Mouse (Mus musculus) layer of hippocampus, adult 2 months (tissue): Measurements from ENCODE around the gene Gngt2. TPM values are rescaled to one million over a fixed set of nuclear protein-coding genes. Genes with fewer than 3 reads are reported as not detected.
A peak's percentile ranks its signal among the peaks of the same experiment; 100 is the strongest.

Experiments
- DNase-seq, 2 experiments: peaks; one replicate each; pipeline ENCODE4 v3.0.0; 2022; ENCODE audit warnings: low spot score in 2 of 2
- H3K27ac ChIP-seq: fragments of 200-600 bp; 2 replicates; pipeline ENCODE4 v1.8.1; 2022
- H3K4me3 ChIP-seq: fragments of 200-600 bp; 2 replicates; pipeline ENCODE4 v1.8.1; 2022; ENCODE audit warnings: mild to moderate bottlenecking
- CTCF ChIP-seq: fragments of 200-600 bp; conservative IDR thresholded peaks from 2 replicates; pipeline ENCODE4 v1.8.1; 2022; ENCODE audit warnings: antibody characterized with exemption, mild to moderate bottlenecking, moderate library complexity
- total RNA-seq, 2 experiments: library from RNA; stranded (reverse); gene quantifications; 2 replicates each; pipeline ENCODE4 v1.2.3; 2021

The Gngt2 gene
- total RNA-seq, 2 experiments from 2014 or later, result 2.6 to 4.5 TPM

- no peak overlapping the region for H3K4me3 ChIP-seq
- TF ChIP-seq CTCF, result no peak
- H3K27ac ChIP-seq, result no peak overlapping the region
- no peak for DNase-seq
These were observed 22.9 kb upstream of the Gngt2 start for GRCm38 (mm10) chr11:95814101-95814500.

DNA sequence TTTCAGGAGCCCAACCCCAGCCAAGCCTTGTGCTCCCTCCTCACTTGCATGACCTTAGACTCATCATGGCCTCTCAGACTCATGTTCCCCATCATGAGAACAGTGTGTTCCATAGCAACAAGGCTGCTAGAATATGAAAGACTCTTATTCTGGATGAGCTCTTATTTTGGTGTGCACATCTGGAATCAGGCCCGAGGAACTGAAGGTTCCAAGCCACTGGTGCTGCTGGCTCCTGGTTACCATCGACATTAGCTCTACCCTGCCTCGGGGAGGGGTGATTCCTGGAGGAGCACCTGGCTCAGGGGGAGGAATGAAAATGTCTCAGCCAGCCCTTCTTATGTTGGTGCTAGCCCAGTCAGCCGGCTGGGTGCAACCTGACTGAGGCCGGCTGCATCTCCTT is 22.2 kb upstream of the Gngt2 start:
- Histone ChIP-seq H3K4me3 (no peak overlapping the region), H3K27ac (no peak overlapping the region)
- DNase-seq, result no peak
- TF ChIP-seq CTCF, result no peak

DNA sequence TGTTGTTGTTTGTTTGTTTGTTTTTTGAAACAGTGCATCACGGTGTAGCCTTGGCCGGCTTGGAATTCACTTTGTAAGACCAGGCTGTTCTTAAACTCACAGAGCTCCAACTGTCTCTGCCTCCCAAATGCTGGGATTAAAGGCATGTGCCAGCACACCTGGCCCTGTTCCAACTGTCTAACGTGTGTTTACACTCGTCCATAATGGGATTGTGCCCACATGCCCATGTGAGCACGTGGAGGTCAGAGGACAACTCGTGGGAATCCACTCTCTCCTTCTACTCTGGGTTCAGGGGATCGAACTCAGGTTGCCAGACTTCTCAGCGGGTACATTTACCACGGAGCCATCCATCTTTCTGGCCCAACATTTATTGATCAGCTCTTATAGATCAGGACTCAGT is 21.6 kb upstream of the Gngt2 start:
- H3K27ac ChIP-seq, result no peak overlapping the region
- TF ChIP-seq CTCF, result no peak
- DNase-seq, result no peak
- no peak overlapping the region for H3K4me3 ChIP-seq

- H3K4me3 ChIP-seq, result no peak overlapping the region
- no peak overlapping the region for H3K27ac ChIP-seq
- TF ChIP-seq CTCF, result no peak
- DNase-seq, result no peak
These were observed 17.9 kb upstream of the Gngt2 start for GRCm38 (mm10) chr11:95819138-95819537.

GRCm38 (mm10) chr11:95821511-95821910 is 15.5 kb upstream of the Gngt2 start:
- no peak overlapping the region for H3K4me3 ChIP-seq
- no peak for TF ChIP-seq CTCF
- DNase-seq, result no peak
- H3K27ac ChIP-seq, result no peak overlapping the region

DNA sequence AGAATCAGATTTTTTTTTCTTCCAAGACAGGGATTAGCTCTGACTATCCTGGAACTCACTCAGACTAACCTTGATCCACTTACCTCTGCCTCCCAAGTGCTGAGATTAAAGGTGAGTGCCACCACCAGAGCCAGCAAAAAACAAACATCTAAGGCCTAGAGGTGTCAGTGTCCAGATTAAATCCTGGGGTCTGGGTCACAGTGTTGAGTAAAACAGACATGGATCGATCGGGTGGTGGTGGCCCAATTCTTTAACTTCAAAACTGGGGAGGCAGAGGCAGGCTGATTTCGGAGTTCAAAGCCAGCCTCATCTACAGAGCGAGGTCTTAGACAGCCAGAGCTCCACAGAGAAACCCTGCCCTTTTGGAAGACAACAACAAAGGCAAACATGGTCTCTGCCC is 14.6 kb upstream of the Gngt2 start:
- Histone ChIP-seq H3K27ac (no peak overlapping the region), H3K4me3 (no peak overlapping the region)
- DNase-seq, result no peak
- no peak for TF ChIP-seq CTCF

GRCm38 (mm10) chr11:95824071-95824876 is 12.7 kb upstream of the Gngt2 start, which contains the start of gene Phospho1:
TSS of gene Phospho1 (plus strand) at chr11:95824499.
- no peak; the same call in 1 of the 2 replicates for TF ChIP-seq CTCF
- Histone ChIP-seq H3K27ac (peak within 1 kb of the TSS; percentile 93), H3K4me3 (peak within 1 kb of the TSS; percentile 76)
- peak; percentile 87 for DNase-seq

DNA sequence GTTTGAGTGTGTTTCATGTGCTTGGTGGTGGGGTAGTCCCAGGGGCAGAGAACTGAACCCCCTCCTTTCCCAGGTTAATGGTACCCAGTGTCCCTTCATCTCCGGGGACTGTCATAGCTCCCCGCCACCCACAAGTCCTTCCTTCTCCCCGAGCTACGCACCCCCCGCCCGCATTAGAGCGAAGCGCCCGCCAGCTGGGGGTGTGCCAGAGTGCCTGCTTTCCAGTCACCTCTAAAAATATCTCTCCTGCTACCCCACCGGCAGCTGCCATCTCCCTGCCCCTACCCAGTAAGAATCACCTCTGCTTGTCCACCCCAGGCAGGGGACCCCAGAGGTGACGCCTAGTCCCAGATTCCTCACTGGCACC is 12.2 kb upstream of the Gngt2 start:
- H3K4me3 ChIP-seq, result peak overlapping the region; percentile 76
- peak overlapping the region; percentile 93 for H3K27ac ChIP-seq
- DNase-seq, result peak; percentile 52 to 63
- TF ChIP-seq CTCF, result no peak

GRCm38 (mm10) chr11:95825625-95826024 is 11.4 kb upstream of the Gngt2 start:
- no peak overlapping the region for H3K4me3 ChIP-seq

DNA sequence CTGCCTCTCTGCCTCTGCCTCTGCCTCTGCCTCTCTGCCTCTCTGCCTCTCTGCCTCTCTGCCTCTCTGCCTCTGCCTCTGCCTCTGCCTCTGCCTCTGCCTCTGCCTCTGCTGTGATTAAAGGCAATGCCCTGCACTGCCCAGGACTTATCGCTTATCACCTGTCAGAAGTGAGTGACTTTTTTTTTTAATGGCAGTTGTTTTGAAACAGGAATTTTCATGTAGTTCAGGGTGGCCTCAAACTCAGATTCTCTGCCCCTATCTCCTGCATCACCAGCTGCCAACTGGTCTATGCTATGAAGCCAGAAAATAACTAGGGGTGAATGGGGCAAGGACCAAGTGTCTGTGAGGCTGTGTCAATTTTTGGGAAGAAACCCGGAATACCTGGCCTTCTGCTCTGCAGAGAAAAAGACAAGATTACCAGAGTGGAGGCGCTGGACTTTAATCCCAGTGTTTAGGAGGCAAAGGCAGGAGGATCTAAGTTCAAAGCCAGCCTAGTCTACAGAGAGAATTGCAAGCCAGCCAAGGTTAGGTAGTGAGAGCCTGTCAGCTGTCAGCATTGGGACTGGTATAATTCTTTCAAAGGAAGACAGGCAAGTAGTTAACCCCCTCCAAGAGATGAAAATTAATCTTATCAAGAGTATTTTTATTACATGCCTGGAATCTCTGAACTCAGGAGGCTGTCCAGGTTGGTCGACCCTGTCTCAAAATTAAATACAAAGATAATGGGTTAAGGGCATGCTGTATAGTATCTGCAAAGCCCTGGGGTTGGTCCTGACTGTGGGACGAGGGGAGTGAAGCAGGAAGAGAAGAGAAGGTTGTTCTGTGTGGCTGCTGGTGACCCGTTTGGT is 10.5 kb upstream of the Gngt2 start:
- no peak for DNase-seq
- Histone ChIP-seq H3K27ac (no peak overlapping the region), H3K4me3 (no peak overlapping the region)
- TF ChIP-seq CTCF, result no peak

More at GRCm38 (mm10) chr11:95825625-95826024, 11.4 kb upstream of the Gngt2 start:
- no peak for TF ChIP-seq CTCF
- DNase-seq, result no peak
- H3K27ac ChIP-seq, result no peak overlapping the region

DNA sequence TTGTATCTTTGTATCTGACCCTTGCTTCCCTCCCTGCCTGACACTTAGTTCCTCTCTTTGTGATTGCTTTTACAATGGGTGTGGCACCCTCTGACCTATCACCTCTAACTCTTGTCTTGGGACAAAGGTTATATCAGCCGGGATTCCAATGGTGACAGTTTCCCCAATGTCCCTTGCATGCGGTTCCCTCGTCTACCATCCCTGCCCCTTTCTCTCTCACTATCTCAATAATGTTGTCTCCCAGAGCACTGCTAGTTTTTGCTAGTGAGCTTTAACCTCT is 9.9 kb upstream of the Gngt2 start:
- H3K4me3 ChIP-seq, result no peak overlapping the region
- H3K27ac ChIP-seq, result no peak overlapping the region
- no peak for DNase-seq
- TF ChIP-seq CTCF, result no peak

- TF ChIP-seq CTCF, result peak; percentile 94
- no peak overlapping the region for H3K4me3 ChIP-seq
- no peak overlapping the region for H3K27ac ChIP-seq
- peak; percentile 39 to 65 for DNase-seq
These were observed 9.4 kb upstream of the Gngt2 start for GRCm38 (mm10) chr11:95827464-95828085.
